24 mouse cellular contexts compared by ENCODE assay signal in the genomic region with DNA sequence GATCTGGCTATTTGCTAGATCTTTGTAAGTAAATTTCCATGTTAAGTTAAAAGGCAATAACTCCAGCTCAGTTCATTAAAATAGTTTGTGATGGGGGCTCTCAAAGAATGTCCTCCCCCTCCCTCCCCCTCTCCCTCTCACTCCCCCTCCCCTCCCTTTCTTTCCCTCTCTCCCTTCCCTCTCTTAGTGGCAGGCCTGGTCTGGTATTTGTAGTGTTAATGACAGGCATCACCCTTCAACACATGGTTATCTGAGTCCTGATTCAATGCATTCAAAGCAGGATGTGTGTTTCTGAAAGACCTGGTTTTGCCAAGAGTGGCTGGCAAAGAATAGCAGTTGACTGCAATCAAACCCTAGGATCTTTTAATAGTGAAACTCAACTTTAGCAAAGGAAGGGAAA.
DNase-seq lines count a peak whose midpoint lies in the region; ATAC-seq and TF ChIP-seq lines count a peak whose summit lies in the region.
"Had no signal": no experiment of that assay in that cellular context is flagged by ENCODE, and none has a peak within 500 bp of the region (broad histone marks: within the 10 kb centered on the region; RNA-seq: fewer than 3 reads in every experiment).

No protein-coding gene starts in this region.

- no peak overlapping the region for H3K4me2 ChIP-seq in heart, embryonic 13.5 days
- H3K4me2 ChIP-seq in lung, embryonic 14.5 days = no peak overlapping the region
- H3K4me2 ChIP-seq: embryonic facial prominence, embryonic 15.5 days; hindbrain, embryonic 14.5 days; intestine, embryonic 15.5 days had no signal

- no peak overlapping the region for H3K4me3 ChIP-seq in gastrocnemius, adult 2 months
- H3K4me3 ChIP-seq in heart, embryonic 13.5 days = no peak overlapping the region
- no peak overlapping the region for H3K4me3 ChIP-seq in lung, embryonic 14.5 days (ENCODE audit: low read depth, low read length)
- H3K4me3 ChIP-seq: embryonic facial prominence, embryonic 15.5 days; erythroblast, embryonic 14.5 days; forebrain, embryonic 10.5 days; hindbrain, embryonic 10.5 days; intestine, embryonic 15.5 days had no signal

- TF ChIP-seq CTCF in gastrocnemius, adult 2 months (IDR thresholded peaks at IDR 0.05) = no peak
- TF ChIP-seq CTCF in lung, embryonic 14.5 days (IDR thresholded peaks at IDR 0.05; ENCODE audit: low read depth) = no peak
- TF ChIP-seq CTCF in brain, embryonic 14.5 days (IDR thresholded peaks at IDR 0.05; ENCODE audit: borderline replicate concordance, extremely low read depth, insufficient read depth, insufficient read length) = no peak

- no peak for ATAC-seq in heart, embryonic 13.5 days (ENCODE audit: extremely low read depth, insufficient number of reproducible peaks, low FRiP score, low TSS enrichment)
- ATAC-seq in lung, embryonic 14.5 days (ENCODE audit: insufficient read depth) = 0 out of 2 replicates have a peak, but pooled peaks have one; percentile 17
- ATAC-seq: CD4-positive, CD25-positive, alpha-beta regulatory T cell, adult 4 months; forebrain, embryonic 14.5 days; intestine, embryonic 15.5 days had no signal

- DNase-seq in gastrocnemius, adult 2 months = no peak
- no peak for DNase-seq in gastrocnemius, postnatal 10 days
- DNase-seq in heart, postnatal 10 days = no peak
- DNase-seq in lung, embryonic 14.5 days = peak; percentile 72
- no peak for DNase-seq in lung, postnatal 36 days
- DNase-seq in brain, embryonic 14.5 days (ENCODE audit: low read depth) = peak; percentile 14
- DNase-seq: adrenal gland, adult 8-10 months; adrenal gland, postnatal 36 days; B cell, adult 2 months; cerebellum, adult 11 months; cerebellum, adult 8-10 months; cerebellum, postnatal 14 days; embryo, embryonic 11 days; kidney, adult 18-20 months had no signal

- H3K27ac ChIP-seq in gastrocnemius, adult 2 months = peak overlapping the region; percentile 20; the same call in 1 of the 2 replicates
- H3K27ac ChIP-seq in heart, embryonic 13.5 days (replicated peaks) = peak overlapping the region; percentile 68
- 0 out of 2 replicates have a peak overlapping the region, but pooled peaks have one; percentile 50 for H3K27ac ChIP-seq in lung, embryonic 14.5 days (ENCODE audit: low read depth)
- H3K27ac ChIP-seq: embryonic facial prominence, embryonic 15.5 days; forebrain, embryonic 10.5 days; hindbrain, embryonic 10.5 days; hindbrain, embryonic 14.5 days; intestine, embryonic 15.5 days had no signal

- peaks cover 54% of the 10 kb centered on the region for H3K4me1 ChIP-seq in heart, embryonic 13.5 days
- no peaks in the 10 kb centered on the region for H3K4me1 ChIP-seq in lung, embryonic 14.5 days (ENCODE audit: insufficient read depth)
- H3K4me1 ChIP-seq: hindbrain, embryonic 10.5 days; intestine, embryonic 15.5 days had no signal

- no peak overlapping the region for H3K9ac ChIP-seq in heart, embryonic 13.5 days
- H3K9ac ChIP-seq in lung, embryonic 14.5 days = no peak overlapping the region
- H3K9ac ChIP-seq: embryonic facial prominence, embryonic 15.5 days; hindbrain, embryonic 14.5 days; intestine, embryonic 15.5 days had no signal

- intact Hi-C loops in gastrocnemius, adult 2 months (cut with DNase I) = no loop called here
- intact Hi-C loops in heart, postnatal 10 days (cut with DNase I) = no loop called here

- no peaks in the 10 kb centered on the region for H3K36me3 ChIP-seq in heart, embryonic 13.5 days
- H3K36me3 ChIP-seq in lung, embryonic 14.5 days (ENCODE audit: insufficient read depth) = no peaks in the 10 kb centered on the region
- H3K36me3 ChIP-seq: embryonic facial prominence, embryonic 15.5 days; forebrain, embryonic 10.5 days; G1E; hindbrain, embryonic 10.5 days; intestine, embryonic 15.5 days had no signal

- H3K9me3 ChIP-seq in heart, embryonic 13.5 days = no peaks in the 10 kb centered on the region
- no peaks in the 10 kb centered on the region for H3K9me3 ChIP-seq in lung, embryonic 14.5 days (ENCODE audit: low read depth, low read length)
- H3K9me3 ChIP-seq: embryonic facial prominence, embryonic 15.5 days; forebrain, embryonic 10.5 days; G1E; hindbrain, embryonic 10.5 days; intestine, embryonic 15.5 days had no signal

- no peak for TF ChIP-seq POLR2A in brain, embryonic 14.5 days (IDR thresholded peaks at IDR 0.05; ENCODE audit: borderline replicate concordance, extremely low read depth, insufficient read depth, insufficient read length, poor library complexity, severe bottlenecking)

- no peaks in the 10 kb centered on the region for H3K27me3 ChIP-seq in heart, embryonic 13.5 days (replicated peaks)
- no peaks in the 10 kb centered on the region for H3K27me3 ChIP-seq in lung, embryonic 14.5 days (ENCODE audit: insufficient read depth, low read length)
- H3K27me3 ChIP-seq: embryonic facial prominence, embryonic 15.5 days; intestine, embryonic 15.5 days had no signal

Comparison
In these comparisons a context has a peak if more than half of its experiments do, and no peak if none do; other contexts are left out.
1. DNase-seq: peak in lung, embryonic 14.5 days (single experiment) and brain, embryonic 14.5 days (single experiment); none in gastrocnemius, adult 2 months (single experiment), gastrocnemius, postnatal 10 days (single experiment), heart, postnatal 10 days (0 of 2) and lung, postnatal 36 days (single experiment).
2. Peak in every context shown above with its lines, with median percentiles within 50 percentile points of each other: H3K27ac ChIP-seq.